In genomic region chr10:43047804-43048348, GRCm38 (mm10) we compare ENCODE assay signal across 23 mouse cellular contexts.
DNase-seq lines count a peak whose midpoint lies in the region; ATAC-seq and TF ChIP-seq lines count a peak whose summit lies in the region.
"Had no signal": no experiment of that assay in that cellular context is flagged by ENCODE, and none has a peak within 500 bp of the region (broad histone marks: within the 10 kb centered on the region; RNA-seq: fewer than 3 reads in every experiment).

No protein-coding gene starts in this region.

- H3K4me3 ChIP-seq in heart, embryonic 12.5 days: no peak overlapping the region
- H3K4me3 ChIP-seq in heart, embryonic 13.5 days: no peak overlapping the region
- H3K4me3 ChIP-seq in midbrain, embryonic 16.5 days (ENCODE audit: low read depth, low read length): no peak overlapping the region
- no peak overlapping the region for H3K4me3 ChIP-seq in midbrain, postnatal 0 days (ENCODE audit: low read depth, low read length)
- H3K4me3 ChIP-seq: embryonic facial prominence, embryonic 12.5 days; forebrain, embryonic 15.5 days; heart, adult 2 months; intestine, embryonic 15.5 days had no signal

- H3K4me2 ChIP-seq in heart, embryonic 12.5 days: no peak overlapping the region
- no peak overlapping the region for H3K4me2 ChIP-seq in heart, embryonic 13.5 days
- H3K4me2 ChIP-seq in midbrain, embryonic 16.5 days (ENCODE audit: low read length): no peak overlapping the region
- no peak overlapping the region for H3K4me2 ChIP-seq in midbrain, postnatal 0 days (ENCODE audit: low read depth, low read length, poor library complexity, severe bottlenecking)
- H3K4me2 ChIP-seq: embryonic facial prominence, embryonic 12.5 days; forebrain, embryonic 15.5 days; hindbrain, embryonic 14.5 days; intestine, embryonic 15.5 days had no signal

- no peaks in the 10 kb centered on the region for H3K27me3 ChIP-seq in heart, embryonic 12.5 days (replicated peaks)
- H3K27me3 ChIP-seq in heart, embryonic 13.5 days (replicated peaks): no peaks in the 10 kb centered on the region
- H3K27me3 ChIP-seq in midbrain, embryonic 16.5 days (ENCODE audit: control insufficient read depth, insufficient read depth, low read depth, low read length): no peaks in the 10 kb centered on the region
- no peaks in the 10 kb centered on the region for H3K27me3 ChIP-seq in midbrain, postnatal 0 days (ENCODE audit: insufficient read depth, low read length)
- H3K27me3 ChIP-seq: embryonic facial prominence, embryonic 12.5 days; forebrain, embryonic 15.5 days; intestine, embryonic 15.5 days; Patski had no signal

- no peaks in the 10 kb centered on the region for H3K9me3 ChIP-seq in heart, embryonic 12.5 days (replicated peaks)
- no peaks in the 10 kb centered on the region for H3K9me3 ChIP-seq in heart, embryonic 13.5 days
- no peaks in the 10 kb centered on the region for H3K9me3 ChIP-seq in midbrain, embryonic 16.5 days (replicated peaks; ENCODE audit: control insufficient read depth, low read length, poor library complexity, severe bottlenecking)
- no peaks in the 10 kb centered on the region for H3K9me3 ChIP-seq in midbrain, postnatal 0 days (ENCODE audit: low read length)
- H3K9me3 ChIP-seq: embryonic facial prominence, embryonic 12.5 days; forebrain, embryonic 15.5 days; G1E; intestine, embryonic 15.5 days had no signal

- H3K9ac ChIP-seq in heart, embryonic 12.5 days: no peak overlapping the region
- no peak overlapping the region for H3K9ac ChIP-seq in heart, embryonic 13.5 days
- H3K9ac ChIP-seq in midbrain, embryonic 16.5 days (ENCODE audit: low read depth, low read length): no peak overlapping the region
- H3K9ac ChIP-seq in midbrain, postnatal 0 days (replicated peaks; ENCODE audit: low read length, poor library complexity, severe bottlenecking): no peak overlapping the region
- H3K9ac ChIP-seq: embryonic facial prominence, embryonic 12.5 days; forebrain, embryonic 15.5 days; hindbrain, embryonic 14.5 days; intestine, embryonic 15.5 days had no signal

- H3K36me3 ChIP-seq in heart, embryonic 12.5 days: no peaks in the 10 kb centered on the region
- H3K36me3 ChIP-seq in heart, embryonic 13.5 days: no peaks in the 10 kb centered on the region
- H3K36me3 ChIP-seq in midbrain, embryonic 16.5 days (ENCODE audit: control insufficient read depth, insufficient read depth, low read length): no peaks in the 10 kb centered on the region
- no peaks in the 10 kb centered on the region for H3K36me3 ChIP-seq in midbrain, postnatal 0 days (ENCODE audit: insufficient read depth, low read length)
- H3K36me3 ChIP-seq: embryonic facial prominence, embryonic 12.5 days; forebrain, embryonic 15.5 days; G1E; intestine, embryonic 15.5 days had no signal

- 67% methylated on average over 6 of the region's 6 CpGs for WGBS in heart, embryonic 12.5 days
- 58% methylated on average over 6 of the region's 6 CpGs for WGBS in heart, embryonic 13.5 days
- 79% methylated on average over 6 of the region's 6 CpGs for WGBS in midbrain, embryonic 16.5 days
- WGBS in midbrain, postnatal 0 days: 78% methylated on average over 6 of the region's 6 CpGs

- no peak overlapping the region for H3K27ac ChIP-seq in heart, embryonic 12.5 days (ENCODE audit: poor library complexity, severe bottlenecking)
- H3K27ac ChIP-seq in heart, embryonic 13.5 days (replicated peaks): peak overlapping the region; percentile 41
- peak overlapping the region; percentile 17; the same call in 1 of the 2 replicates for H3K27ac ChIP-seq in midbrain, embryonic 16.5 days (ENCODE audit: low read length)
- H3K27ac ChIP-seq in midbrain, postnatal 0 days (ENCODE audit: low read depth, low read length): no peak overlapping the region
- H3K27ac ChIP-seq: forebrain, embryonic 15.5 days; heart, adult 2 months; hindbrain, embryonic 14.5 days; intestine, embryonic 15.5 days had no signal

- H3K4me1 ChIP-seq in heart, embryonic 12.5 days (replicated peaks): peaks cover 45% of the 10 kb centered on the region
- peaks cover 45% of the 10 kb centered on the region for H3K4me1 ChIP-seq in heart, embryonic 13.5 days
- peaks cover 19% of the 10 kb centered on the region for H3K4me1 ChIP-seq in midbrain, embryonic 16.5 days (ENCODE audit: control insufficient read depth, insufficient read depth, low read length)
- H3K4me1 ChIP-seq in midbrain, postnatal 0 days (ENCODE audit: insufficient read depth, low read length): peaks cover 13% of the 10 kb centered on the region

- no peak for TF ChIP-seq CTCF in midbrain, postnatal 0 days (IDR thresholded peaks at IDR 0.05)

- no peak for ATAC-seq in heart, embryonic 12.5 days (ENCODE audit: insufficient number of reproducible peaks, low FRiP score)
- ATAC-seq in heart, embryonic 13.5 days (ENCODE audit: extremely low read depth, insufficient number of reproducible peaks, low FRiP score, low TSS enrichment): no peak
- no peak for ATAC-seq in midbrain, embryonic 16.5 days
- ATAC-seq in midbrain, postnatal 0 days (ENCODE audit: low FRiP score): no peak
- ATAC-seq: activated CD4-positive, CD25-positive, alpha-beta regulatory T cell, adult 4 months; CD4-positive, CD25-positive, alpha-beta regulatory T cell, adult 4 months; forebrain, embryonic 15.5 days; intestine, embryonic 15.5 days; Patski had no signal

- intact Hi-C loops in heart, postnatal 25 days (cut with DNase I): loop anchor here (10.0 kb wide), 1 partner anchor 117 kb away; no protein-coding TSS in a partner anchor

- peak; percentile 95 for DNase-seq in heart, adult 11 months
- DNase-seq in heart, postnatal 25 days (ENCODE audit: low spot score): no peak
- no peak for DNase-seq in midbrain, postnatal 0 days (ENCODE audit: low spot score)
- DNase-seq in heart, postnatal 4 days: peak; percentile 33
- no peak for DNase-seq in embryo, embryonic 9.5 days (ENCODE audit: extremely low spot score)
- DNase-seq: adrenal gland, postnatal 14 days; B cell, adult 2 months; cerebellum, adult 18-20 months; embryo, embryonic 11 days; gastrocnemius, postnatal 36 days; kidney, adult 18-20 months had no signal

Comparison
In these comparisons a context has a peak if more than half of its experiments do, and no peak if none do; other contexts are left out.
1. DNase-seq: peak in heart, adult 11 months (single experiment) and heart, postnatal 4 days (single experiment); none in heart, postnatal 25 days (single experiment), midbrain, postnatal 0 days (single experiment) and embryo, embryonic 9.5 days (single experiment).
2. H3K27ac ChIP-seq: peak in heart, embryonic 13.5 days (single experiment) and midbrain, embryonic 16.5 days (single experiment); none in heart, embryonic 12.5 days (single experiment) and midbrain, postnatal 0 days (single experiment).